Mouse (Mus musculus) embryonic facial prominence, embryonic 14.5 days (tissue): ENCODE results near the gene Chrnd. TPM values are rescaled to one million over a fixed set of nuclear protein-coding genes. Genes with fewer than 3 reads are reported as not detected.

Experiments used
- ATAC-seq: fragments of 200-750 bp; cut with Nextera tagmentation; 2 replicates; pipeline ENCODE4 v1.8.0; 2017; ENCODE audit warnings: low read depth, moderate number of reproducible peaks, moderate TSS enrichment
- DNase-seq: peaks from one replicate; pipeline ENCODE4 v3.0.0-alpha.2; 2015; ENCODE audit warnings: low spot score
- H3K27ac ChIP-seq: fragments of 300-500 bp; sonication (generic); replicated peaks from 2 replicates; pipeline ENCODE4 v1.5.1; 2014; ENCODE audit warnings: low read depth, mild to moderate bottlenecking, low read length, moderate library complexity
- H3K27me3 ChIP-seq: fragments of 300-500 bp; sonication (generic); replicated peaks from 2 replicates; pipeline ENCODE4 v1.6.1; 2014; ENCODE audit warnings: low read length; ENCODE audit not compliant: control insufficient read depth, insufficient read depth
- H3K36me3 ChIP-seq: fragments of 300-500 bp; sonication (generic); 2 replicates; pipeline ENCODE4 v1.6.1; 2014; ENCODE audit warnings: low read length, mixed read lengths; ENCODE audit not compliant: control insufficient read depth, insufficient read depth
- H3K4me1 ChIP-seq: fragments of 300-500 bp; sonication (generic); 2 replicates; pipeline ENCODE4 v1.6.1; 2014; ENCODE audit warnings: antibody characterized with exemption, low read length; ENCODE audit not compliant: control insufficient read depth, insufficient read depth
- H3K4me2 ChIP-seq: fragments of 300-500 bp; sonication (generic); 2 replicates; pipeline ENCODE4 v1.6.1; 2014; ENCODE audit warnings: low read depth, mild to moderate bottlenecking, low read length, moderate library complexity, mixed read lengths
- H3K4me3 ChIP-seq: fragments of 300-500 bp; sonication (generic); 2 replicates; pipeline ENCODE4 v1.5.1; 2014; ENCODE audit warnings: low read depth, mild to moderate bottlenecking, low read length
- H3K9ac ChIP-seq: fragments of 300-500 bp; sonication (generic); 2 replicates; pipeline ENCODE4 v1.6.1; 2014; ENCODE audit warnings: low read depth, mild to moderate bottlenecking, low read length, moderate library complexity, mixed read lengths
- H3K9me3 ChIP-seq: fragments of 300-500 bp; sonication (generic); 2 replicates; pipeline ENCODE4 v1.6.1; 2016; ENCODE audit warnings: low read length; ENCODE audit not compliant: control insufficient read depth
- whole genome bisulfite sequencing: fragments of 180-500 bp; shearing (Covaris S2); extraction: QIAGEN DNeasy Blood & Tissue Kit; methylation state at CpG from one replicate; pipeline ENCODE4 v1.1.7; 2014; 5-methylcytosine and 5-hydroxymethylcytosine counted together
- polyA plus RNA-seq: library from polyadenylated mRNA; unstranded; fragments of >200 nt; fragmentation: Nextera tagmentation; extraction: Ambion mirVana; gene quantifications from 2 replicates; pipeline ENCODE4 v1.2.1, GENCODE M21; 2014

Gene Chrnd
- polyA plus RNA-seq, 1 experiment from 2014 or later, result 12.5 TPM

DNA sequence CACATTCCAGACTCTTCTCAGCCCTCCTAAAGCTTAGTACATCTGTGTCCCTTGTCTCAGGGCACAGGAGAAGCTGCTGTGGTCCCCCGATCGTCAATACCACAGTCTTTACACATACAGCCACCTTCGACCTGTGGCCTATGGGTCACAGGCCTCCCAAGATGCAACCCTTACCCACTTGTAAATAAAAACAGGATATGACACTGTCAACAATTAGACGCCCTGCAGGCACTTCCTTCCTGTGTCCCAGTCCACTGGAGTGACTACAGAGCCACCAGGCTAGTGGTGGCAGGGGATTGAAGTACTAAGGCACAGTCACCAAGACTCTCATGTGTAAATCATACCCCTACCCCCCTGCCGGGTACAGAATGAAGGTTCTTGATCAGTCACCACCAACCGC is 14.6 kb downstream of the Chrnd start:
- ATAC-seq (peak; percentile 17; the same call in 1 of the 2 replicates), DNase-seq (no peak)
- Histone ChIP-seq H3K9me3 (no peaks in the 10 kb centered on the region), H3K27ac (no peak overlapping the region), H3K36me3 (no peaks in the 10 kb centered on the region), H3K4me3 (no peak overlapping the region), H3K9ac (no peak overlapping the region), H3K27me3 (peaks cover 22% of the 10 kb centered on the region; the same call in 1 of the 2 replicates), H3K4me1 (no peaks in the 10 kb centered on the region), H3K4me2 (no peak overlapping the region)
- 38% methylated on average over 6 of the region's 6 CpGs for WGBS

DNA sequence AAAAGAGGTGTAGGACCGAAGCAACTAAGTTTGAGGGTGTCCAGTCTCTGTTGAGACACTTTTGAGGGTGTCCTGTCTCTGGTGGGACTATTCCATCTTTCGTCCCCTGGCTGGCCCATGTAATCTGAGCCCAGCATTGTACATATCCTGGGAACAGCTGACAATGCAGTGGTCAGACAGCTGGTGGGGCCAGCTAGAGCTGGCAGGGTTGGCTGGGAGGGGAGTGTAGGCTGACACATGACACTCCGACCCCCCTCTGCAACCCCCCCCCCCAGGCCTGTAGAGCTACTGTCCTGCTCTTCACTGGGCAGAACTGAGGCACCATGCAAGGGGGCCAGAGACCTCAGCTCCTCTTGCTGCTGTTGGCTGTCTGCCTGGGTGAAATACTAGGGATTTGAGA is 15.1 kb downstream of the Chrnd start:
- Histone ChIP-seq H3K27ac (no peak overlapping the region), H3K27me3 (peaks cover 22% of the 10 kb centered on the region; the same call in 1 of the 2 replicates), H3K9me3 (no peaks in the 10 kb centered on the region), H3K4me3 (no peak overlapping the region), H3K36me3 (no peaks in the 10 kb centered on the region), H3K4me2 (no peak overlapping the region; the same call in 1 of the 2 replicates), H3K9ac (no peak overlapping the region; the same call in 1 of the 2 replicates), H3K4me1 (no peaks in the 10 kb centered on the region)
- 29% methylated on average over 3 of the region's 3 CpGs for WGBS
- ATAC-seq (peak; percentile 82), DNase-seq (peak; percentile 82)

DNA sequence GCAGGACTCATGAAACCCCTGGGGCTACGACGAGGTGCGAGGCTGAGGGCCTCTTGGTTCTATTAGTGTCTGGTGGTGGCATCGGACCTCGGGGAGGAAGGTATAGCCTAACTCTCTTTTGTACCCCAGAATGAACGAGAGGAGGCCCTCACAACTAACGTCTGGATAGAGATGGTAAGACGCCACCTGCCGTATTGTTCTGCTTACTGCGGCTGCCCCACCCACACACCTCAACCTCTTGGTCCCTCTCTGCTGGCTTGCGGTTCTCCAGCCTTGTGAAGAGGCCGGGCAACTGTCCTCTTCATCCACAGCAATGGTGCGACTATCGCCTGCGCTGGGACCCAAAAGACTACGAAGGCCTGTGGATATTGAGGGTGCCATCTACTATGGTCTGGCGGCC is 15.9 kb downstream of the Chrnd start:
- Histone ChIP-seq H3K9me3 (no peaks in the 10 kb centered on the region), H3K4me2 (peak overlapping the region; percentile 13; the same call in 1 of the 2 replicates), H3K9ac (no peak overlapping the region), H3K36me3 (no peaks in the 10 kb centered on the region), H3K4me3 (no peak overlapping the region), H3K4me1 (no peaks in the 10 kb centered on the region), H3K27ac (no peak overlapping the region), H3K27me3 (peaks cover 22% of the 10 kb centered on the region; the same call in 1 of the 2 replicates)
- WGBS, result 16% methylated on average over 15 of the region's 17 CpGs
- ATAC-seq (no peak), DNase-seq (no peak)

DNA sequence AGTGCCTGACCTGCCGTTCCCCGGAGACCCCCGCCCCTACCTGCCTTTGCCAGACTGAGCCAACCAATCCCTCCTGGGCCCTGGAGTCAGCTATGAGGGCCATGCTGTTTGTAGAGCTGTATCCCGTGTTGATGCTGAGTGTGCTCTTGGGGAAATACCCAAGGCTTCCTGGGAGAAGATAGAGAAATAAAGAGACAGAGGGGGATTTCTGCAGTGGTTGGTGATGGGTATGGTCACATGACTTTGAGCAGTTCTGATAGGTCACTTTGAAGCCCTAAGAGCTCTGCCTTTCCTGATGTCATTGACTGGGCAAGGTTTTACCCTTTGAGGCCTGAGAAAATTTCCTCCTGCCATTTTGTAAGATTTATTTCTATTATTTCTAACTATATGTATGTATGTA is 21.0 kb downstream of the Chrnd start:
- 82% methylated on average over 4 of the region's 4 CpGs for WGBS
- DNase-seq, result no peak
- no peak overlapping the region for H3K4me3 ChIP-seq

DNA sequence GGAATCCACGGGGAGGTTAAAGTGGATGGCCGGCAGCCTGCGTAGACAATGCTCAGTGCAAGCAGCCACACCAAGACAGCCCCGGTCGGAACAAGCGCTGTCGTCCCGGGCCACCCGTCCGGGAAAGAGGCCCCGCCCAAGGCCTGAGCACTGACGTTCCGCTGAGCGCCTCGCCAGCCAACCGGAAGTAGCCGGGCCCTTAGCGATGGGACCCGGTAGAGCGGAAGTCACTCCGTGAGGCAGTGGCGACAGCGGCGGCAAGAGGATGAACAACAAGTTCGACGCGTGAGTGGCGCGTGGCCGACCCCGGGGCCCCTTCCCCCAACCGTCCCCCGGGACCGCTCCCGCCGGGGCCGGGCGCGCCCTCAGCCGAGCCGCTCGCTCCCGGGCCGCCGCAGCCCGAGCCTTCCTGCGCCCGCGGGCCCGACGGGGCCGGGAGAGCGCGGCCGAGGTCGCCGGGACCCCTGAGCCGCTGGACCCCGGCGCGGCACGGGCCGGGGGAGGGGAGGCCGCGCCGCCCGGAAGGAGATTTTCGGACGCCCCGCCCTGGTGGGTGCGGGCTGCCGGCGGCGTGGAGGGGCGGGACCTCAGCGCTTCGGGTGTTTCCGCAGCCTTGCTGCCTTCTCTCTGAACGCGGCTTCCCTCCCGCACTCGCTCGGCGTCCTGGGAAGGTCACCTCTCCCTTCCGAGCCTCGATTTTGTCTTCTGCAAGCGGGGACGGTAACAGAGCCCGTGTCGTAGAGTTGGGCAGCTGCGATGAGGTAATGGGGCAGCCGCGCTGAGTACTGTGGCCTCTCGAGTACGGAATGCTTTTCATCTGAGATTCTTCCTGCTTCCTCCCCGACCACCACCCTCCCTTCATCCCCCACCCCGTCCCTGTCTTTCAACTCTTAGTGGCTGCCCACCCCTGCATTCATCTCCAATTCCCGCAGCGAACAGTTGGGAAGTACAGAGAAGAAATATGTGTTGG is 23.6 kb downstream of the Chrnd start, which contains the start of gene Eif4e2:
TSS of gene Eif4e2 (plus strand) at position 180 of the 970 bp plus-strand sequence.
- DNase-seq (peak; percentile 97), ATAC-seq (peak; percentile 97)
- peak within 1 kb of the TSS; percentile 60 for H3K4me2 ChIP-seq
- H3K4me1 ChIP-seq, result peaks cover 21% of the 10 kb centered on the region
- H3K36me3 ChIP-seq, result peaks cover 2% of the 10 kb centered on the region; the same call in 1 of the 2 replicates
- no peaks in the 10 kb centered on the region for H3K27me3 ChIP-seq
- peak within 1 kb of the TSS; percentile 87 for H3K4me3 ChIP-seq
- under 1% methylated on average over 49 of the region's 99 CpGs for WGBS
- peak within 1 kb of the TSS; percentile 99 for H3K9ac ChIP-seq
- peak within 1 kb of the TSS; percentile 99 for H3K27ac ChIP-seq
- no peaks in the 10 kb centered on the region for H3K9me3 ChIP-seq

More for the DNA sequence above, 21.0 kb downstream of the Chrnd start:
- no peaks in the 10 kb centered on the region for H3K36me3 ChIP-seq
- 0 out of 2 replicates have a peak, but pooled peaks cover 16% of the 10 kb centered on the region for H3K27me3 ChIP-seq
- ATAC-seq, result no peak
- peaks cover 19% of the 10 kb centered on the region for H3K4me1 ChIP-seq
- no peaks in the 10 kb centered on the region for H3K9me3 ChIP-seq
- no peak overlapping the region for H3K27ac ChIP-seq
- H3K9ac ChIP-seq, result no peak overlapping the region
- H3K4me2 ChIP-seq, result no peak overlapping the region

DNA sequence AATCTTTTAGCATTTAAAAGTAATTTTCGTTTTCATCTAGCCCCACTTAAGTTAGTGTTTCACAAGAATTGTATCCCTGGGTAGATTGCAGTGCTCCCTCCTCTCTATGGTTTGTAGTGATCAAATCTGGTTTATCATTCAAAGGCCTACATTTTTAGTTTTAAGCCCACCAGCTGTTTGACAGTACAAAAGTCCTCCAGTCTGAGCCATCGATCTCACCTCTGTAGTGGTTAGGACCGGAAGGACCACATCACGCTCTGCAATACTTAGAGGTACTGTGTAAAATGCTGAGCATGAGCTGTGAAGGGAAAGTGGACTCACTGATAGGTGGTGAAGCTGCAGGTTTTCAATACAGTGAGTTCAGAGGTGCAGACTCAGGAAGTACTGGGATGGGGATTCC is 24.3 kb downstream of the Chrnd start:
- Histone ChIP-seq H3K4me2 (peak overlapping the region; percentile 60), H3K36me3 (peaks cover 9% of the 10 kb centered on the region), H3K4me1 (peaks cover 21% of the 10 kb centered on the region), H3K9ac (peak overlapping the region; percentile 99), H3K27me3 (no peaks in the 10 kb centered on the region), H3K4me3 (peak overlapping the region; percentile 87), H3K9me3 (no peaks in the 10 kb centered on the region), H3K27ac (peak overlapping the region; percentile 99; the same call in 1 of the 2 replicates)
- DNase-seq (no peak), ATAC-seq (no peak)
- WGBS, result 20% methylated on average over 4 of the region's 4 CpGs

DNA sequence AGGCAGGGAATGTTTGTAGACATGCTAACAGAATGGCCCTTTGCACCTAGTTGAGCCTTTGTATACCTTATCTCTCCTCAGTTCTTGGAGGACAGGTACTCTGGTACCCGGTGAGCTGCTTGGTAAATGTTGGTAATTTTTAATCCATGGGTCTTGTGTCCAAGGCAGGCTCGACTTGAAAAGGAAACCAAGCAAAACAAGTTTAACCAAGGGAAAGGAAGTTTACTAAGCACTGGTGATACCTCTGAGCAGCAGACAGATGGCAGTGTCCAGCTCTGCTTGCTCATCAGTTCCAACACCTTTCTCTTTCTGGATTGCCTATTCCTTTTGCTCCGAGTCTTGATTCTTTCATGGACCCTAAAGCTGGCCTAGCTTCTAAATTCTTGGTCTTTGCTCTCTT is 27.5 kb downstream of the Chrnd start:
- no peak overlapping the region for H3K4me3 ChIP-seq
- DNase-seq, result no peak
- no peak overlapping the region for H3K4me2 ChIP-seq
- ATAC-seq, result no peak
- H3K27ac ChIP-seq, result no peak overlapping the region
- peaks cover 19% of the 10 kb centered on the region for H3K4me1 ChIP-seq
- H3K27me3 ChIP-seq, result no peaks in the 10 kb centered on the region
- H3K9me3 ChIP-seq, result no peaks in the 10 kb centered on the region
- WGBS, result 78% methylated on average over 3 of the region's 3 CpGs
- H3K9ac ChIP-seq, result no peak overlapping the region
- H3K36me3 ChIP-seq, result peaks cover 41% of the 10 kb centered on the region

DNA sequence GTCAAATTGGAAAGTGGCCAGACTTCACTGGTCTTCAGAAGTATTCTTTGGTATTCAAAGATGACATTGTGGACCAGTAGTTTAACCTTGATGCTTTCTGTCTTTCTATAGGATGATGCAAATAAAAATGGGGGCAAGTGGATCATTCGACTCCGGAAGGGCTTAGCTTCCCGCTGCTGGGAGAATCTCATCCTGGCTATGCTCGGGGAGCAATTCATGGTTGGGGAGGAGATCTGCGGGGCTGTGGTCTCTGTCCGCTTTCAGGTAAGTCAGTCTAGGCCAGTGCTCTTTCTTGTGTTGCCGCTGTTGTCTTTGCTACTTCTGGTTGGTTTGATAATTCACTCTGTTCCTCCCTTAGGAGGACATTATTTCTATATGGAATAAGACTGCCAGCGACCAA is 35.3 kb downstream of the Chrnd start:
- Histone ChIP-seq H3K27me3 (no peaks in the 10 kb centered on the region), H3K4me3 (no peak overlapping the region), H3K4me2 (no peak overlapping the region), H3K36me3 (peaks cover 99% of the 10 kb centered on the region), H3K9ac (no peak overlapping the region), H3K4me1 (no peaks in the 10 kb centered on the region), H3K9me3 (no peaks in the 10 kb centered on the region), H3K27ac (no peak overlapping the region)
- DNase-seq (no peak), ATAC-seq (no peak)
- WGBS, result 96% methylated on average over 8 of the region's 8 CpGs
